Mouse (Mus musculus) hindbrain, postnatal 0 days (tissue): ENCODE measurements around the gene Ccndbp1. TPM values are rescaled to one million over a fixed set of nuclear protein-coding genes. Genes with fewer than 3 reads are reported as not detected.

Experiments
- ATAC-seq: fragments of 200-750 bp; cut with Nextera tagmentation; 2 replicates; pipeline ENCODE4 v1.8.0; 2017; ENCODE audit warnings: mild to moderate bottlenecking, moderate TSS enrichment, moderate library complexity
- DNase-seq: peaks from one replicate; pipeline ENCODE4 v3.0.0-alpha.2; 2015; ENCODE audit warnings: low spot score
- H3K27ac ChIP-seq: fragments of 300-500 bp; sonication (generic); 2 replicates; pipeline ENCODE4 v1.5.1; 2014; ENCODE audit warnings: mild to moderate bottlenecking
- H3K27me3 ChIP-seq: fragments of 300-500 bp; sonication (generic); 2 replicates; pipeline ENCODE4 v1.6.1; 2014; ENCODE audit warnings: low read length, mixed read lengths; ENCODE audit not compliant: insufficient read depth
- H3K36me3 ChIP-seq: fragments of 300-500 bp; sonication (generic); 2 replicates; pipeline ENCODE4 v1.6.1; 2014; ENCODE audit warnings: low read length, mixed read lengths; ENCODE audit not compliant: insufficient read depth
- H3K4me1 ChIP-seq: fragments of 300-500 bp; sonication (generic); 2 replicates; pipeline ENCODE4 v1.6.1; 2014; ENCODE audit warnings: antibody characterized with exemption, low read length, mixed read lengths; ENCODE audit not compliant: insufficient read depth
- H3K4me2 ChIP-seq: fragments of 300-500 bp; sonication (generic); 2 replicates; pipeline ENCODE4 v1.6.1; 2014; ENCODE audit warnings: low read depth, mild to moderate bottlenecking, low read length, moderate library complexity, mixed read lengths
- H3K4me3 ChIP-seq: fragments of 300-500 bp; sonication (generic); 2 replicates; pipeline ENCODE4 v1.5.1; 2014; ENCODE audit warnings: low read length
- H3K9ac ChIP-seq: fragments of 300-500 bp; sonication (generic); replicated peaks from 2 replicates; pipeline ENCODE4 v1.6.1; 2014; ENCODE audit warnings: mild to moderate bottlenecking, low read length, moderate library complexity, mixed read lengths
- H3K9me3 ChIP-seq: fragments of 300-500 bp; sonication (generic); 2 replicates; pipeline ENCODE4 v1.6.1; 2016; ENCODE audit warnings: low read length, mixed read lengths
- CTCF ChIP-seq: IDR thresholded peaks from 2 replicates; pipeline ENCODE4 v1.5.1; 2016; ENCODE audit warnings: antibody characterized with exemption, control low read depth, low read depth
- WGBS: fragments of 180-500 bp; shearing (Covaris S2); extraction: QIAGEN DNeasy Blood & Tissue Kit; methylation state at CpG from one replicate; pipeline ENCODE4 v1.1.7; 2014; 5-methylcytosine and 5-hydroxymethylcytosine counted together
- microRNA-seq, 2 experiments: library from miRNA; unstranded; fragments of <30 nt; microRNA quantifications; one replicate each; pipeline ENCODE4; 2016
- polyA plus RNA-seq: library from polyadenylated mRNA; unstranded; fragments of >200 nt; fragmentation: Nextera tagmentation; extraction: Ambion mirVana; gene quantifications from 2 replicates; pipeline ENCODE4 v1.2.1, GENCODE M21; 2015
- total RNA-seq: library from RNA; depleted of rRNA; stranded (reverse); fragments of >200 nt; gene quantifications from 2 replicates; pipeline ENCODE4 v1.2.3, GENCODE M21; 2014; rRNA removed

The Ccndbp1 gene
- total and polyA plus RNA-seq, 2 experiments from 2014 or later = 42.3 to 76.5 TPM

DNA sequence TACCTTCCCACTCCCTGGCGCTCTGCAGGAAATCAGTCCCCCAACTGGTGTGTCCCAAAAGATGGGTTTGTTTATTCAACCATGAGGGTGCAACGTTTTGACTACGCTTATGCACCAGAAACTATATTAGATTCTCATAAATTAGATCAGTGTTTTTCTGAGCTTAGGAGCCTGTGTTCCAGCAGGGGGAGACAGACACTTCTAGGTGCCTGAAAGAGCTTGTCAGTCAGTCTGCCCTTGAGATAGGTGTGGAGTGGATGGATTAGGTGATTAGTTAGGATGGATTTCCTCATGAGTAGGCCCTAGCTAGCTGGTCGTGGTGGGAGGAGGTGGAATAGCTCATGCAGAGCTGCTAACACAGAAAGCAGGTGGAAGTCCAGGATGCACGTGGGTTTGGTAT, 32.9 kb downstream of the Ccndbp1 start:
- Histone ChIP-seq H3K27ac (no peak overlapping the region), H3K9me3 (no peaks in the 10 kb centered on the region), H3K9ac (no peak overlapping the region), H3K27me3 (no peaks in the 10 kb centered on the region), H3K4me1 (no peaks in the 10 kb centered on the region), H3K4me2 (no peak overlapping the region), H3K36me3 (no peaks in the 10 kb centered on the region), H3K4me3 (no peak overlapping the region)
- peak; percentile 70 for TF ChIP-seq CTCF
- DNase-seq (peak; percentile 63), ATAC-seq (no peak)
- WGBS = 43% methylated on average over 5 of the region's 5 CpGs

DNA sequence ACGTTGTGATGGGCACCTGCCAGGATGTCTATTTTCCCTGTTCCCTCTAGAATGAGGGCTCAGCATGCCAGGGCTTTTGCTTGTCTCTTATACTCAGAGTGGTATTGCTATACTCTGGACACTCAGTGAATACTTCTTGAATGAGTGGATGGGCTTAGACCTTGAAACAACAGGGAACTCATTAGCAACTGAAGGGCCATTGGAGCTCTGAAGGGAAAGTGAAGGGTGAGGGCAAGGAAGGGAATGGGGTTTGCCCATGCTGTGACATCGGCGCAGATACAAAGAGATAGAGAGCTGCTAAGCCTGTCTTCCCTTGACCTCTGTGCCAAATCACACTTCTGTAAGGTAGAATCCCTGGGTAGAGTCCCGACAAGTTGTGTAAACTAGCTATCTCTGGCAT, 37.5 kb downstream of the Ccndbp1 start:
- no peak for TF ChIP-seq CTCF
- no peak overlapping the region for H3K9ac ChIP-seq
- 67% methylated on average over 4 of the region's 4 CpGs for WGBS

DNA sequence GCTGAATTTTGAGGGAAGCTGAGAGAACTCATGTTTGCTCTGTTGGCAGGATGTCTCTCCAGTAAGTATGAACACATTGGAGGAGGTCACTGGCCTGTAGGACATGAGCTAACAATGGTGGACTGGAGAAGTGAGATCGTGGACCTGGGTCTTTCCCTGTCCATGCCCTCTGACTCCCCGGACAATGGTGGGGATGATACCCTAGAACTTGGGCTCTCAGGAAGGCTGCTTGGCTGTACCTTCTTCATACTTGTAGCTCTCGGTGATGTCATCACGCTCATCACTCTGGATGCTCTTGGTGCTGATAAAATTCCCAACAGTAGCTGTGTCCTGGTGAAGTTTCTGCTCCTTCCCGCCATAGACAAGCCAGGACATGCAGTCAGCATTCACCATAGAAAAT, 44.0 kb downstream of the Ccndbp1 start:
- no peaks in the 10 kb centered on the region for H3K4me1 ChIP-seq
- ATAC-seq (no peak), DNase-seq (no peak)
- no peaks in the 10 kb centered on the region for H3K9me3 ChIP-seq
- H3K9ac ChIP-seq = no peak overlapping the region
- WGBS = 92% methylated on average over 5 of the region's 5 CpGs
- H3K36me3 ChIP-seq = no peaks in the 10 kb centered on the region
- H3K27me3 ChIP-seq = no peaks in the 10 kb centered on the region
- no peak overlapping the region for H3K27ac ChIP-seq
- no peak overlapping the region for H3K4me3 ChIP-seq
- no peak overlapping the region for H3K4me2 ChIP-seq
- TF ChIP-seq CTCF = no peak

More for the DNA sequence above, 37.5 kb downstream of the Ccndbp1 start:
- H3K36me3 ChIP-seq = no peaks in the 10 kb centered on the region
- no peak for ATAC-seq
- H3K4me3 ChIP-seq = no peak overlapping the region
- H3K27me3 ChIP-seq = no peaks in the 10 kb centered on the region
- no peak overlapping the region for H3K4me2 ChIP-seq
- no peak for DNase-seq
- no peak overlapping the region for H3K27ac ChIP-seq
- no peaks in the 10 kb centered on the region for H3K4me1 ChIP-seq
- no peaks in the 10 kb centered on the region for H3K9me3 ChIP-seq

DNA sequence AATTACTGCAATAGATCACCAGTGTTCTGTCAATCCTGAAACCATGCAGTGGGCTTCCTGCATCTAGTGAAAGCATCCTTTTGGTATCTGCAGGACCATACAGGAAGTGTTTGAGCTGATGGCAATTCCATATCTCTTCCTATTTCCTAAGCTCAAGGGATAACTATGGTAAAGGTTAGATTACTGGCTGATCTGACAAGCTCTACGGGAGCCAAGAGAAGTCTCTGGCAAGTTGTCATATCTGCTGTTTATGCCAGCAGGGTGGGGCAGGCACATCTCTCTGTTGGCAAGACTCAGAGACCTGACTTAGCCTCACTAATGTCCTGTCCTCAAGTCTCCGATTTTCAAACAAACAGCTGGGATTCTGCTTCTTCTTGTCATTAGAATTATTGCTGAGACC, 45.9 kb downstream of the Ccndbp1 start:
- WGBS = 65% methylated on average over 2 of the region's 2 CpGs
- H3K9me3 ChIP-seq = no peaks in the 10 kb centered on the region
- H3K4me2 ChIP-seq = no peak overlapping the region

DNA sequence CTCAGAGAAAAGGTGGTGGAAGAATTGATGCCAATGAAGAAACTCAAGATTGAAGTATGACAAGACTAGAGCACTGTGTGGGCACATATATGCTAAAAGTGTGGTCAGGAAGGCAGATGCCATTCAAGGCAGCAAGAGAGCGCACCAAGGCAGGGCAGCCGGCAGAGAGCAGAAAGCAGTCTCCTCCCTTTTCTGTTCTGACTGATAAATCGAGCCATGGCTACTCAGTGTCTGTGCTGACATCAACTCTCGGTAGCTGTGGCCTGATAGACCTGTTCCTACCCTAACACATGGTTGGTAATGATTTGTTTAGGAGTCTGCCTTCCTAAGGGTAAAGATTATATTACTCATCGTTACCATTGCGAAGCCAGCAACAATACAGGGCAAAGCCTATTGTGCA, 47.7 kb downstream of the Ccndbp1 start:
- Histone ChIP-seq H3K4me1 (no peaks in the 10 kb centered on the region), H3K36me3 (no peaks in the 10 kb centered on the region), H3K4me3 (no peak overlapping the region), H3K27me3 (no peaks in the 10 kb centered on the region), H3K9ac (no peak overlapping the region), H3K27ac (no peak overlapping the region), H3K9me3 (no peaks in the 10 kb centered on the region), H3K4me2 (no peak overlapping the region)
- ATAC-seq (no peak), DNase-seq (no peak)
- TF ChIP-seq CTCF = no peak
- WGBS = 90% methylated on average over 6 of the region's 6 CpGs

More for the DNA sequence above, 45.9 kb downstream of the Ccndbp1 start:
- Histone ChIP-seq H3K36me3 (no peaks in the 10 kb centered on the region), H3K9ac (no peak overlapping the region), H3K4me3 (no peak overlapping the region), H3K4me1 (no peaks in the 10 kb centered on the region), H3K27ac (no peak overlapping the region), H3K27me3 (no peaks in the 10 kb centered on the region)
- DNase-seq = no peak
- no peak for TF ChIP-seq CTCF
- no peak for ATAC-seq

DNA sequence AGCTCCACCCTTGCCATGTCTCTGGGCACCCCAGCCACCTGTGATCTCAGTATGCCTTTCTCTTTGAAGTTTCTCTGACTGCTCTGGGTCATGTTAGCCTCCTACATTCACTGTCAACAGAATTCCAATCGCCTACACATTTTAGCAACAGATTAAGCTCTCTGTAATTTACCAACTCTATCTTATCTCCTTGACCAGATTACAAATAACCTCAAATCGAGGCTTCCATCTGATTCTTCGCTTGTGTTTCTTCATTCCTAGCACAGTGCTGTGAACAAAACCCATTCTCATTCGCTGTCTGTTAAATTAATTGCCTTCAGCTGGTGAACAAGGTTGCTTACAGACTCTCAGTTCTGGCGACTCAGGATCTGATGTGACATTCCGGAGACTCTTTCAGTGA, 49.8 kb downstream of the Ccndbp1 start:
- TF ChIP-seq CTCF = no peak
- Histone ChIP-seq H3K9me3 (no peaks in the 10 kb centered on the region), H3K27me3 (no peaks in the 10 kb centered on the region), H3K27ac (no peak overlapping the region), H3K4me2 (no peak overlapping the region), H3K4me1 (no peaks in the 10 kb centered on the region), H3K4me3 (no peak overlapping the region), H3K9ac (no peak overlapping the region), H3K36me3 (no peaks in the 10 kb centered on the region)
- DNase-seq (no peak), ATAC-seq (no peak)
- 78% methylated on average over 6 of the region's 6 CpGs for WGBS

DNA sequence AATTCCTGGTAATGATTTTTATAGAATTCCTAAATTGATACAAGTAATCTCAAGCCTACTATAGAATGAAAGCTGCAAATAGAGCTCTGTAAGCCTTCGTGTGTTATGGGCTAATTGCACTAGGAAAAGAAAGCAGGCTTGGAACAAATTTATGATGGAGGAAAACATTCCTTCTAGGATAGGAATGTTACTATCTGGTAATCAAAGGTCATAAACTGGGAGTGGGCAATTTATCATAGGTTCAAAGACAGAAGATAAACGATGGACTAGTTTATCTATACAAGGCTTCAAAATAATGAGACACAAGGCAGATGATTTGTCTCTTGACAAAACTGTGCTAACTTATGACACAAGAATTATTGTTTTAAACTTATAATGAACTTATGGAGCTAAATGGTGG, 53.1 kb downstream of the Ccndbp1 start:
- no peak overlapping the region for H3K4me3 ChIP-seq
- WGBS = 87% methylated on average over 2 of the region's 2 CpGs

More for the DNA sequence above, 53.1 kb downstream of the Ccndbp1 start:
- no peak for TF ChIP-seq CTCF
- DNase-seq (no peak), ATAC-seq (no peak)
- no peaks in the 10 kb centered on the region for H3K9me3 ChIP-seq
- no peak overlapping the region for H3K27ac ChIP-seq
- no peaks in the 10 kb centered on the region for H3K27me3 ChIP-seq
- H3K4me1 ChIP-seq = no peaks in the 10 kb centered on the region
- H3K36me3 ChIP-seq = no peaks in the 10 kb centered on the region
- no peak overlapping the region for H3K9ac ChIP-seq
- no peak overlapping the region for H3K4me2 ChIP-seq

Small RNA genes lying within 50 kb of the gene (microRNA-seq; reads per million reads assigned to microRNA genes)
- 0 reads per million in 2 experiments for gene Gm44325

Other genes starting within 250 kb of the Ccndbp1 start
- 27.0 and 37.8 TPM in 2 replicates for gene Cdan1, start 158.3 kb upstream of the Ccndbp1 start, total RNA-seq
- gene Cdan1, start 158.3 kb upstream of the Ccndbp1 start, polyA plus RNA-seq = 4.9 and 5.9 TPM in 2 replicates
- gene Ttbk2, start 157.8 kb upstream of the Ccndbp1 start, total RNA-seq = 60.1 and 63.7 TPM in 2 replicates
- 9.2 and 9.3 TPM in 2 replicates for gene Ttbk2, start 157.8 kb upstream of the Ccndbp1 start, polyA plus RNA-seq
- 27.8 and 34.8 TPM in 2 replicates for gene Ubr1, start 37.7 kb upstream of the Ccndbp1 start, total RNA-seq
- gene Ubr1, start 37.7 kb upstream of the Ccndbp1 start, polyA plus RNA-seq = 27.3 and 27.5 TPM in 2 replicates
- 24.0 and 25.8 TPM in 2 replicates for gene Tmem62, start 31.4 kb upstream of the Ccndbp1 start, total RNA-seq
- 12.6 and 13.8 TPM in 2 replicates for gene Tmem62, start 31.4 kb upstream of the Ccndbp1 start, polyA plus RNA-seq
- gene Epb42, start 28.7 kb downstream of the Ccndbp1 start, total RNA-seq = 0.07 and 0.73 TPM in 2 replicates
- 0.06 and 0.18 TPM in 2 replicates for gene Epb42, start 28.7 kb downstream of the Ccndbp1 start, polyA plus RNA-seq
- gene Tgm5, start 77.4 kb downstream of the Ccndbp1 start, total RNA-seq = 0.78 TPM in 1 of 2 replicates, not detected in the other
- 0.37 and 0.45 TPM in 2 replicates for gene Tgm5, start 77.4 kb downstream of the Ccndbp1 start, polyA plus RNA-seq
- gene Tgm7, start 101.4 kb downstream of the Ccndbp1 start, total RNA-seq = not detected in 2 replicates
- not detected in 2 replicates for gene Tgm7, start 101.4 kb downstream of the Ccndbp1 start, polyA plus RNA-seq
- 17.6 and 22.4 TPM in 2 replicates for gene Adal, start 132.0 kb downstream of the Ccndbp1 start, total RNA-seq
- gene Adal, start 132.0 kb downstream of the Ccndbp1 start, polyA plus RNA-seq = 18.0 and 18.4 TPM in 2 replicates
- gene Lcmt2, start 132.2 kb downstream of the Ccndbp1 start, total RNA-seq = 9.6 and 10.1 TPM in 2 replicates
- 11.4 and 14.2 TPM in 2 replicates for gene Lcmt2, start 132.2 kb downstream of the Ccndbp1 start, polyA plus RNA-seq
- 20.2 and 33.6 TPM in 2 replicates for gene Tubgcp4, start 162.3 kb downstream of the Ccndbp1 start, total RNA-seq
- 26.1 and 27.6 TPM in 2 replicates for gene Tubgcp4, start 162.3 kb downstream of the Ccndbp1 start, polyA plus RNA-seq
- gene Zscan29, start 162.7 kb downstream of the Ccndbp1 start, total RNA-seq = 3.2 and 5.7 TPM in 2 replicates
- gene Zscan29, start 162.7 kb downstream of the Ccndbp1 start, polyA plus RNA-seq = 5.3 and 5.5 TPM in 2 replicates